Mouse (Mus musculus): ENCODE data around the gene Fto. TPM values are rescaled to one million over a fixed set of nuclear protein-coding genes. Genes with fewer than 3 reads are reported as not detected.
A peak's percentile ranks its signal among the peaks of the same experiment; 100 is the strongest.

Gene Fto
- polyA plus RNA-seq, 1 experiment from 2014 or later = 62.5 TPM

DNA sequence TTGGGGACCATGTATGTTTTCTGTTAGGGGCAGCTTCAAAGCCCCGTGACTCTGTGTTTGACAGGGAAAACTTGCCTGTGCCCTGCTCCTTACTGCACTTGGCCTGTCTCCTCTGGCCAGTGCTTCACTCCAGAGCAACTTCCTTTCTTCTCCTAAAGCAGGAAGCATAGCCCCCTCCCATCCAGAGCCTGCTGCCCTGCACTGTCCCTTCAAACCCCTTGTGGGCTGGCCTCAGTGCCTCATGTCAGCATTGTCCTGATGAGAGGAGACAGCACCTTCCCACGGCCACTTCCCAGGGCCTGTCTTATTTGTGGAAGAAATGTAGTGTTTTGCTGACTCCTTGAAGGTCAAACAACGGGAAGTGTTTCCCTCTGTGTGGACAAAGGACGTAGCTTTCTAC, 195.0 kb downstream of the Fto start:
- Histone ChIP-seq H3K9ac (no peak overlapping the region), H3K36me3 (no peaks in the 10 kb centered on the region), H3K27me3 (replicated peaks) (no peaks in the 10 kb centered on the region), H3K9me3 (no peaks in the 10 kb centered on the region), H3K27ac (peak overlapping the region; percentile 2; the same call in 1 of the 2 replicates), H3K4me2 (no peak overlapping the region), H3K4me1 (peaks cover 22% of the 10 kb centered on the region), H3K4me3 (replicated peaks) (no peak overlapping the region)
- 67% methylated on average over 4 of the region's 4 CpGs for WGBS
- ATAC-seq (ENCODE audit: insufficient read depth, low FRiP score, low read depth) = no peak

DNA sequence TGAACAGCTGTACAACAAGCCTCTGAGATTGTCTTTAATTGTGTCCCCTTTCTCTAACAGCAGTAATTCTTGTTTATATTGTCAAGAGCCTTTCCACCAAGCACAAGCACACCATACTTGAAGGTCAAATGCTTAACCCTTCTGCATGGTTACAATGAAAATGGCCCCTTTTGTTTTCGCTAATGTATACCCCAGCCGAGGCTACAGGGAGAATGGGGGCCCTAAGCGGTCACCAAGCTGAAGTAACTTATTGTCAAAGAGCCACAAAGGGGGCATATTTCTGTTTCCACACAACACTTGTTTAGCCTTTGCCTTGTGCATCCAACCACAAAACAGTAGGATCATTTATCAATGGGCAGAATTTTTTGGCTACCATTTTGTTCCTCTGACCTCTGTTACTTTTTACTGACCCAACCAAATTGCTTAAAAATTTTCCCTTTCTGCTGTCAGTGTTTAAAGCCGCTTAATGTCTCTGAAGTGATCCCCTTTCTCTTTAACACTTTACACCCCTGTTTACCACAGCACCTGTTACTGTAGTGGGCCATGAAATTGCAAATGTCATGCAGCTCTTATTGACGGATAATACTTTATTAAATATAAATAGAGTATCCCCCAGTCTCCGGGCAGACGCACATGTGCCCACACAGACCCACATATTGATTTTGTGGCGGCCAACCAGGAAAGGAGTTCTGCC, 196.0 kb downstream of the Fto start:
- H3K36me3 ChIP-seq = no peaks in the 10 kb centered on the region
- peaks cover 17% of the 10 kb centered on the region for H3K4me1 ChIP-seq
- no peak overlapping the region for H3K9ac ChIP-seq
- H3K4me2 ChIP-seq = no peak overlapping the region
- no peaks in the 10 kb centered on the region for H3K27me3 ChIP-seq (replicated peaks)
- H3K9me3 ChIP-seq = no peaks in the 10 kb centered on the region
- H3K27ac ChIP-seq = no peak overlapping the region
- WGBS = 62% methylated on average over 8 of the region's 8 CpGs
- no peak for ATAC-seq (ENCODE audit: insufficient read depth, low FRiP score, low read depth)
- no peak overlapping the region for H3K4me3 ChIP-seq (replicated peaks)

DNA sequence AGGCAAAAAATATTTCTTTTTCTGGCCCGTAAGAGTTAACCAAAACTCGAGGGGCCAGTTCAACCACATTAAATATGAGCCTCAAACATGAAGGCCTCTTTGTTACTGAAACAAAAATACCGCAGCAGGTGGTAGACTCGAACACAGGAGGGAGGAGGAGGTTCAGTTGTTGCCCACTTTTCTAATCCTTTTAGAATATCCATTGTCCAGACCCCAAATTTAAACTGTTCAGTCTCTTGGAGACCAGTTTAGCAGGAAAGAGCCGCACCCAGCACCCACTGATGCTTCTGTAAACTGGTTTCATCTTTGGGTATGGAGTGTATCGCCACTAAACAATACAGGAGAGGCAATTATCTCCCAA, 196.6 kb downstream of the Fto start:
- peaks cover 12% of the 10 kb centered on the region for H3K4me1 ChIP-seq
- no peaks in the 10 kb centered on the region for H3K36me3 ChIP-seq
- no peaks in the 10 kb centered on the region for H3K9me3 ChIP-seq
- no peak overlapping the region for H3K9ac ChIP-seq
- WGBS = 72% methylated on average over 6 of the region's 6 CpGs
- no peak overlapping the region for H3K4me3 ChIP-seq (replicated peaks)
- no peak overlapping the region for H3K4me2 ChIP-seq
- no peak overlapping the region for H3K27ac ChIP-seq
- H3K27me3 ChIP-seq (replicated peaks) = no peaks in the 10 kb centered on the region
- no peak for ATAC-seq (ENCODE audit: insufficient read depth, low FRiP score, low read depth)

DNA sequence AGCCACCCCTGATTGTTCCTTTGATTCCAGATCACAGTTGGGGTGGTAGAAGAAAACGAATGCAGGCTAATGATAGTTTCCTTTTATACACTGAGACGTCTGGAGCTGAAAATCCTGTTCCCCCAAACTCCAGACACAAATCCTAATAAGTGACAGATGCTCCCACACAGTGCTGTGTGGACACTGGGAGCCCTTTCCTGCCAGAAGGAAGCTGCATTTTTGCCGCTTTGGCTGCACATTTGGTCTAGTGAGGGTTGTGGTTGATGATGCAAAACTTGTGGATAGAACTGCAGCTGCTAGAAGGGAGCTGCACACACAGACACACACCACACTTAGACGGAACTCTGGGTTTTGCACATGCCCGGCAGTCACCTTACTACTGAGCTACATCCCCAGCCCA, 197.4 kb downstream of the Fto start:
- Histone ChIP-seq H3K9ac (no peak overlapping the region), H3K4me3 (replicated peaks) (no peak overlapping the region), H3K27me3 (replicated peaks) (no peaks in the 10 kb centered on the region), H3K9me3 (no peaks in the 10 kb centered on the region), H3K4me2 (no peak overlapping the region), H3K27ac (no peak overlapping the region), H3K4me1 (peaks cover 8% of the 10 kb centered on the region; the same call in 1 of the 2 replicates), H3K36me3 (no peaks in the 10 kb centered on the region)
- 57% methylated on average over 5 of the region's 5 CpGs for WGBS
- ATAC-seq (ENCODE audit: insufficient read depth, low FRiP score, low read depth) = no peak

DNA sequence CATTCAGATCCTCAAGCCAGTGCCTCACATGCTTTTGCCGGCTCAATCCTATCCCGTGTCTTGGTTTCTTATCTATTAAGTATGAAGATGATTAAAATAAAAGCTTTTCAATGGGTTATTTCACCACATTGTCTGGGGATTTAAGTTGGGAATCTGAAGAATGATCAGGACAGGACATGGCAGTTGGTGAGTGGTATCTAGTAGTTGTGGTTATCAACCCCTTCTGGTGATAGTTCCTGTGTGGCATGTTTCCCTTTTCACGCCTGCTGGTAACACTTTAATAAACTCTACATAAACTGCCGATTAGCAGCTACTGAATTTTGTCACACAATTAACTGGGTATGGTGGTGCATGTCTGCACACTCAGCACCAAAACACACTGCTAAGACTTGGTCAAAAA, 198.6 kb downstream of the Fto start:
- H3K9ac ChIP-seq = no peak overlapping the region
- no peak for ATAC-seq (ENCODE audit: insufficient read depth, low FRiP score, low read depth)
- no peak overlapping the region for H3K27ac ChIP-seq
- 85% methylated on average over 4 of the region's 4 CpGs for WGBS
- H3K9me3 ChIP-seq = no peaks in the 10 kb centered on the region
- H3K4me3 ChIP-seq (replicated peaks) = no peak overlapping the region
- peaks cover 3% of the 10 kb centered on the region; the same call in 1 of the 2 replicates for H3K4me1 ChIP-seq
- H3K4me2 ChIP-seq = no peak overlapping the region
- H3K36me3 ChIP-seq = no peaks in the 10 kb centered on the region
- H3K27me3 ChIP-seq (replicated peaks) = no peaks in the 10 kb centered on the region

DNA sequence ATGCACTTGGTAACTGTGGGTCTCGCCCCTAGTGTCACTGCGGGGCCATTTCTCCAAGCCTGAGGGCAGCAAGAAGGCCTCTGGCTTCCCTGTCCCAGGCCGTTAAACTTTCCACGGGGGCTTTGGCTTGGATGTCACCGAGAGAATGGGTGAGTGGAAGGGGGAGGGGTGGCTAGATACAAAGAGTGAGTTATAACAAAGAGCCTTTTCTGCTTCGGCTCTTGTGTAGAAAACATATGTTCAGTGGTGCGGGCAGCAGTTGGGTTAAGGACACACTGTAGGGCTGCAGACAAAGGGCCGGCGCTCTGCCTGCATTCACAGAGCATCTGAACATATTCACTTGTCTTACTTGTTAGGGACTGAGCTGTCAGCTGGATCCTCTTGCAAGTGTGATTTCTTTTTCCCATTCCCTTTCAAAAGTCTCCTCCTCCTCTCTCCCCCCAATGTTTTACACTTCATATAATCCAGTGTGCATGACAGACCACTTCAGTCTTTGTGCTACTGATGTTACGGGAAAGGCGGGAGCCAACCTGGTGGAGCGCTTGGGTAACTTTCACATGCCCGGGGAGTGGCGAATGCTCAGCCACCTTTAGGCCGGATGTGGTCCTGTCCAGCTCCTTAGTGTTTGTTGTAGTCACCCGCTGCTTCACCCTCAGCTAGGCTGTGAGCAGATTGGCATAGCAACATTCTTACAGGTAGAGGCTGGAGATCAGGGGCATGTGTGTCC, 201.6 kb downstream of the Fto start:
- Histone ChIP-seq H3K27ac (no peak overlapping the region), H3K9me3 (no peaks in the 10 kb centered on the region), H3K36me3 (no peaks in the 10 kb centered on the region), H3K27me3 (replicated peaks) (no peaks in the 10 kb centered on the region), H3K4me2 (no peak overlapping the region), H3K4me1 (no peaks in the 10 kb centered on the region), H3K9ac (no peak overlapping the region), H3K4me3 (replicated peaks) (no peak overlapping the region)
- ATAC-seq (ENCODE audit: insufficient read depth, low FRiP score, low read depth) = no peak
- WGBS = 74% methylated on average over 16 of the region's 16 CpGs

- Histone ChIP-seq H3K4me2 (no peak overlapping the region), H3K27ac (no peak overlapping the region)
- WGBS = 52% methylated on average over 7 of the region's 7 CpGs
Measured at GRCm38 (mm10) chr8:91516422-91516821, 203.1 kb downstream of the Fto start.

GRCm38 (mm10) chr8:91518085-91518484, 204.8 kb downstream of the Fto start:
- ATAC-seq (ENCODE audit: insufficient read depth, low FRiP score, low read depth) = no peak
- WGBS = 32% methylated on average over 6 of the region's 6 CpGs
- no peak overlapping the region for H3K4me2 ChIP-seq
- H3K4me1 ChIP-seq = no peaks in the 10 kb centered on the region
- no peaks in the 10 kb centered on the region for H3K27me3 ChIP-seq (replicated peaks)
- no peaks in the 10 kb centered on the region for H3K9me3 ChIP-seq
- H3K27ac ChIP-seq = no peak overlapping the region
- H3K36me3 ChIP-seq = no peaks in the 10 kb centered on the region
- no peak overlapping the region for H3K9ac ChIP-seq
- H3K4me3 ChIP-seq (replicated peaks) = no peak overlapping the region

More at GRCm38 (mm10) chr8:91516422-91516821, 203.1 kb downstream of the Fto start:
- Histone ChIP-seq H3K4me3 (replicated peaks) (no peak overlapping the region), H3K9ac (no peak overlapping the region), H3K9me3 (no peaks in the 10 kb centered on the region), H3K4me1 (no peaks in the 10 kb centered on the region), H3K36me3 (no peaks in the 10 kb centered on the region), H3K27me3 (replicated peaks) (no peaks in the 10 kb centered on the region)
- ATAC-seq (ENCODE audit: insufficient read depth, low FRiP score, low read depth) = no peak

DNA sequence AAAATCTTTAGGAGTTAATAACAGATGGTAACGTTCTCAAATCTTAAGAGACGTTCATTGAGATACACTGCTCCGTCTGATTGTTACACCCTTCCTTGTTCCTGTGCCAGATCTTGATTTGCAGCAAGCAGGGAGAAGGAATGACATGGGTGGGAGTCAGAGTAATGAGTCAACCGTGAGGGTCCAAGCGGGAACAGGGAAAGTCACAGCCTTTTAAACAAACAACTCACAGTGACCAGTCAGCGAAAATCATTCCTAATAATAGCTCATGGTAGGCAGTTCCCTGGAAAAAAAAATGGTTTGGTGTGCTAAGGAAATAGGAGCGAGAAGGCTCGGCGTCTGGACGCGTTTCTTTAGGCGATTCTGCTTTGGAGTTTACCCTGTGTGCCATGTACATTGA, 208.9 kb downstream of the Fto start:
- Histone ChIP-seq H3K9me3 (no peaks in the 10 kb centered on the region), H3K4me2 (no peak overlapping the region), H3K4me1 (no peaks in the 10 kb centered on the region), H3K4me3 (replicated peaks) (no peak overlapping the region), H3K36me3 (no peaks in the 10 kb centered on the region), H3K9ac (no peak overlapping the region), H3K27ac (no peak overlapping the region), H3K27me3 (replicated peaks) (no peaks in the 10 kb centered on the region)
- WGBS = 55% methylated on average over 12 of the region's 12 CpGs
- no peak for ATAC-seq (ENCODE audit: insufficient read depth, low FRiP score, low read depth)

DNA sequence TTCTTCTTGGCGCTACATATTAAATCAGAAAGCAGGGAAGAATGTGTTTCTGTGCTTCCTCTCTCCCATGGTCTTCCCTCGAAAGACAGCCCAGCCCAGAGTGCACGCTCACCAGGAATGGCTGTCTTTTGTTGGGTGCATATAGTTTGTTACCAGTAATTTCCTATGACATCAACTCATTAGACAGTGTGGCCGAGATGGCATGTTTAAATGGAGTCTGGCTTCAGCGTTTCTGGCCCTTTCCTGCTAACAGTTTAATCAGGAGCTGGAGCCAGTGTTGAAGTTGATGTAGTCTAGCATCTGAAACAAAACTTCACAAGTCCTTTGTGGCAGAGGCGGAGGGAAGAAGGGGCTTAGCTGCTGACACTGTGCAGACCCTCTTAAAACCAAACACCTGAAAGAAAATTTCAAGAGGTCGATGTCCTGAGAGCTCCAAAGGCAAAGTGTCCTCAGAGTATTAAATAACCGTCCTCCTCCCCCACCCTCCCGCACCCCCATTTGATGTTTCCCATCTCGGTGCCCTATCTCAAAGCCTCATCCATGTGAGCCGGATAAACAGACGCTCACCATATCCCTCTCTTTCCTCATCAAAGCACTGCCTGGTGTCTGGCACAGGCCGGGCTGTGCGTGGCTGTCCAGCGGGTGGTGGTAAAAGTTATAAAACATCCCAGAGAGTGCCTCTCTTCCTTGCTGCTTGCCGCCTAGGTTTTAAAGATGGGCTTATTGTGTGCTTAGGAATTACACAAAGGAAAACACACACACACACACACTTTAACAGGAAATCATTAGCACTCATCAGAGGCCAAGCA, 210.9 kb downstream of the Fto start:
- H3K27ac ChIP-seq = no peak overlapping the region
- no peaks in the 10 kb centered on the region for H3K27me3 ChIP-seq (replicated peaks)
- H3K4me2 ChIP-seq = no peak overlapping the region
- H3K4me1 ChIP-seq = no peaks in the 10 kb centered on the region
- WGBS = 56% methylated on average over 16 of the region's 16 CpGs
- no peaks in the 10 kb centered on the region for H3K36me3 ChIP-seq
- H3K9ac ChIP-seq = no peak overlapping the region
- ATAC-seq (ENCODE audit: insufficient read depth, low FRiP score, low read depth) = no peak
- H3K4me3 ChIP-seq (replicated peaks) = no peak overlapping the region
- H3K9me3 ChIP-seq = no peaks in the 10 kb centered on the region

DNA sequence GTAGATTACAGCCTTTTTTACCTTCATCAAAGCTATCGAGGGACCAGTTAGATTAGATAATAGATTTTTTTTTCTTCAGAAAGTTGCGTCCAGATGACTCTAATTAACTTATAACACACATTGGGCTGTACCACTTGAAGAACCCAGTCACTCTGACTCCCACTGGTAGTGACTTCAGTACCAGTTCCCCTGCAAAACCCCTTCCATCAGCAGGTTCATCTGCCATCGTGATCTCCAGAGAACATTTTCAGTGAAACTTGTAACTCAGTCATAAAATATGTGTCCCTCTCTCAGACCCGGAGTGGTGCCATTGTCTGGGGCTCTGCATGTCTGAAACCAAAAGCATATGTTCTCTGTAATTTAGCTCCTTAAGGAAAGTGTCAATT, 211.5 kb downstream of the Fto start:
- Histone ChIP-seq H3K27me3 (replicated peaks) (no peaks in the 10 kb centered on the region), H3K36me3 (no peaks in the 10 kb centered on the region), H3K4me2 (no peak overlapping the region), H3K9me3 (no peaks in the 10 kb centered on the region), H3K27ac (no peak overlapping the region), H3K4me1 (no peaks in the 10 kb centered on the region), H3K9ac (no peak overlapping the region), H3K4me3 (replicated peaks) (no peak overlapping the region)
- no peak for ATAC-seq (ENCODE audit: insufficient read depth, low FRiP score, low read depth)
- WGBS = 30% methylated on average over 4 of the region's 4 CpGs

DNA sequence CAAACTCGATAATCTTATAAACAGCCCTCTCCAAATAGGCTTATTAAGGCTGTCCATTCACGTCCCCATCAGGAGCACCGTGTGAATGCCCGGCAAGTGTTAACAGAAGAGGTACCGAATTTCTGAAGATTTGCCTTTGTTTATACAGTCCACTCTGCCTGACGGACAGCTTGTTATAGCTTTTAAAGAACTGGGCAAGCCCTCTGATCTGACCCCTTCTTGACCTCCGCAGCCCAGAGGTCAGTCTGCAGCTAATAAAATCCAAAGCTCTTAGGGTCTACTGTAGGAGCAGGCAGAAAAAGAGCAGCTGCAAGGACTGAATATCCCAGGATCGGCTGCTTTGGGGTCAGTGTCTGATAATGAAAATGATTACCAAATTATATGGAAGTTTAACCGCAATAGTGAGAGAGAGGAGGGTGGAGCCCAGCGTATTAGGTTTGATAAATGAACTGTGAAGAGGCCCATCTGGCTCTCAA, 212.1 kb downstream of the Fto start:
- Histone ChIP-seq H3K4me1 (no peaks in the 10 kb centered on the region), H3K27me3 (replicated peaks) (no peaks in the 10 kb centered on the region), H3K4me3 (replicated peaks) (no peak overlapping the region), H3K9ac (no peak overlapping the region), H3K36me3 (no peaks in the 10 kb centered on the region), H3K4me2 (no peak overlapping the region), H3K27ac (no peak overlapping the region), H3K9me3 (no peaks in the 10 kb centered on the region)
- 21% methylated on average over 10 of the region's 10 CpGs for WGBS
- 0 out of 2 replicates have a peak, but pooled peaks have one; percentile 47 for ATAC-seq (ENCODE audit: insufficient read depth, low FRiP score, low read depth)

All from stomach, embryonic 15.5 days (tissue).